Mouse (Mus musculus): Measurements from ENCODE around the gene Rnd2. TPM values are rescaled to one million over a fixed set of nuclear protein-coding genes. Genes with fewer than 3 reads are reported as not detected.

Gene Rnd2
- total and polyA plus RNA-seq, 3 experiments = 1.4 to 4.5 (median 2.8) TPM

DNA sequence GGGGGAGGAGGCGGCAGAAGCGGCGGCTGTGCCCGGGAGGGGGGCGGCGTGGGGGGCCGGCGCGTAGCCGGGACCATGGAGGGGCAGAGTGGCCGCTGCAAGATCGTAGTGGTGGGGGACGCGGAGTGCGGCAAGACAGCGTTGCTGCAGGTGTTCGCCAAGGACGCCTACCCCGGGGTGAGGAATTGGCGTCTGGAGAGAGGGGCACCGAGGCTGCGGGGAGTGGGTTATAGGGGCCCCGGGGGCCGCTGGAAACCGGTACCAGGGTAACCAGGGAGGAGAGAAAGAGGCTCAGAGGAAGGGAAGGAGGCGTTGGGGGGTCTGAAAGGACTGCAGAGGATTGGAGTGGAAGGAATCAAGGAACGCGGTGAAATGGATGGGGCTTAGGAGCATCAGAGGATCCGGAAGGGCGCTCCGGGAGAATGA is 3.5 kb downstream of the Rnd2 start:
- peaks cover 17 to 52% of the 10 kb centered on the region in 2 experiments for H3K4me1 ChIP-seq (ENCODE audit: control insufficient read depth in 1 of 2, insufficient read depth in 2 of 2)
- H3K27ac ChIP-seq (ENCODE audit: insufficient read depth, low read depth) = no peak overlapping the region
- peak overlapping the region; percentile 77 for H3K4me2 ChIP-seq (ENCODE audit: insufficient read depth, low read depth, poor library complexity, severe bottlenecking)
- no peak for TF ChIP-seq KAT2A (IDR thresholded peaks at IDR 0.05; ENCODE audit: insufficient replicate concordance, low read length)
- TF ChIP-seq TBP (conservative IDR thresholded peaks at IDR 0.05; ENCODE audit: low read depth, low read length) = no peak
- no peak for TF ChIP-seq TCF12 (IDR thresholded peaks at IDR 0.05; ENCODE audit: low read depth, low read length)
- no peak for TF ChIP-seq MXI1 (IDR thresholded peaks at IDR 0.05; ENCODE audit: low read depth, low read length)
- no peak for TF ChIP-seq MAFK (IDR thresholded peaks at IDR 0.05; ENCODE audit: insufficient replicate concordance, low read length)
- no peak for TF ChIP-seq MEF2A (IDR thresholded peaks at IDR 0.05; ENCODE audit: borderline replicate concordance, low read depth, low read length)
- no peak for TF ChIP-seq JUND (conservative IDR thresholded peaks at IDR 0.05; ENCODE audit: low read depth, low read length)
- no peak for TF ChIP-seq EP300 (IDR thresholded peaks at IDR 0.05; ENCODE audit: low read length)
- TF ChIP-seq JUN (IDR thresholded peaks at IDR 0.05; ENCODE audit: insufficient read depth, low read depth, low read length) = no peak
- no peak for TF ChIP-seq IRF4 (IDR thresholded peaks at IDR 0.05; ENCODE audit: low read depth, low read length)
- no peak for TF ChIP-seq CTCF (conservative IDR thresholded peaks at IDR 0.05 in 1 of 2, IDR thresholded peaks at IDR 0.05 in 1 of 2; ENCODE audit: low read depth in 2 of 2, low read length in 2 of 2)
- TF ChIP-seq GABPA (IDR thresholded peaks at IDR 0.05; ENCODE audit: insufficient replicate concordance, low read depth, low read length) = no peak
- TF ChIP-seq RCOR1 (conservative IDR thresholded peaks at IDR 0.05; ENCODE audit: low read depth, low read length) = no peak
- no peaks in the 10 kb centered on the region for H3K9me3 ChIP-seq (replicated peaks; ENCODE audit: low read length)
- in situ Hi-C loops (cut with MboI; ENCODE audit: low pct_ligation_motif_present, low pct_unique_long_range_greater_than_20kb, low sequenced_read_pairs) (no loop called here), dilution Hi-C loops (cut with MboI; ENCODE audit: extremely low pct_ligation_motif_present, extremely low pct_unique_long_range_greater_than_20kb, low sequenced_read_pairs) (no loop called here)
- no peak for DNase-seq (ENCODE audit: extremely low read depth)
- peak overlapping the region; percentile 39 for H3K9ac ChIP-seq (ENCODE audit: insufficient read depth, low read depth)
- peak overlapping the region; percentile 32 to 78 (median 59) for H3K4me3 ChIP-seq (replicated peaks in 1 of 3; ENCODE audit: low read depth in 2 of 3, low read length in 2 of 3, poor library complexity in 1 of 3)
- H3K79me2 ChIP-seq (replicated peaks; ENCODE audit: control insufficient read depth, extremely low read depth, insufficient read depth, poor library complexity, severe bottlenecking) = no peaks in the 10 kb centered on the region
- no peaks in the 10 kb centered on the region for H3K36me3 ChIP-seq (replicated peaks in 1 of 2; ENCODE audit: control insufficient read depth in 1 of 2, insufficient read depth in 1 of 2, low read length in 1 of 2)
- H3K27me3 ChIP-seq (replicated peaks) = peaks cover 31% of the 10 kb centered on the region

DNA sequence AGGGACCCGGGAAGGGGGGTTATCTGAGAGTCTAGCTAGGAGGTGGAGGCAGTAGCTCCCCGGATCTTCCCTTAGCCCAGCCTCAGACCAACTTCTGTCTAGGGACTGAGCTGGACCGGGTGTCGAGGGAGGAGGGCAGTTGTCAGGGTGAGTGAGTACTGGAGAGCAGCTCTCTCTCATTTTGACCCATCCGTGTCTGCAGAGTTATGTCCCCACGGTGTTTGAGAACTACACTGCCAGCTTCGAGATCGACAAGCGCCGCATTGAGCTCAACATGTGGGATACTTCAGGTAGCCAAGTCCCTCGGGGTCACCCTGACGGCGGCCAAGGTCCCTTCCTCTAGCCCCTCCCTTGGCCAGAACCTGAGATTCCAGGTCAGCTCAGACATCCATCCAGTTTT is 3.9 kb downstream of the Rnd2 start:
- H3K4me1 ChIP-seq (ENCODE audit: control insufficient read depth in 1 of 2, insufficient read depth in 2 of 2) = peaks cover 16 to 50% of the 10 kb centered on the region in 2 experiments
- TF ChIP-seq BHLHE40 (IDR thresholded peaks at IDR 0.05; ENCODE audit: low read depth, low read length) = no peak
- no peak for TF ChIP-seq NELFE (IDR thresholded peaks at IDR 0.05; ENCODE audit: low read depth, low read length)
- TF ChIP-seq UBTF (IDR thresholded peaks at IDR 0.05; ENCODE audit: low read depth, low read length) = no peak
- TF ChIP-seq JUND (conservative IDR thresholded peaks at IDR 0.05; ENCODE audit: low read depth, low read length) = no peak
- TF ChIP-seq CTCF (conservative IDR thresholded peaks at IDR 0.05 in 1 of 2, IDR thresholded peaks at IDR 0.05 in 1 of 2; ENCODE audit: low read depth in 2 of 2, low read length in 2 of 2) = no peak
- TF ChIP-seq E2F4 (IDR thresholded peaks at IDR 0.05; ENCODE audit: insufficient replicate concordance, low read depth, low read length) = no peak
- no peak for TF ChIP-seq ZNF384 (IDR thresholded peaks at IDR 0.05; ENCODE audit: low read depth, low read length)
- H3K27ac ChIP-seq (ENCODE audit: insufficient read depth, low read depth) = no peak overlapping the region
- no peak for DNase-seq (ENCODE audit: extremely low read depth)
- H3K4me2 ChIP-seq (ENCODE audit: insufficient read depth, low read depth, poor library complexity, severe bottlenecking) = peak overlapping the region; percentile 77
- peaks cover 31% of the 10 kb centered on the region for H3K27me3 ChIP-seq (replicated peaks)
- H3K4me3 ChIP-seq (replicated peaks in 1 of 3; ENCODE audit: low read depth in 2 of 3, low read length in 2 of 3, poor library complexity in 1 of 3) = peak overlapping the region in 2 of 3 experiments; percentile 32 to 78
- no peaks in the 10 kb centered on the region for H3K79me2 ChIP-seq (replicated peaks; ENCODE audit: control insufficient read depth, extremely low read depth, insufficient read depth, poor library complexity, severe bottlenecking)
- peak overlapping the region; percentile 39; the same call in 1 of the 2 replicates for H3K9ac ChIP-seq (ENCODE audit: insufficient read depth, low read depth)
- H3K36me3 ChIP-seq (replicated peaks in 1 of 2; ENCODE audit: control insufficient read depth in 1 of 2, insufficient read depth in 1 of 2, low read length in 1 of 2) = no peaks in the 10 kb centered on the region
- in situ Hi-C loops (cut with MboI; ENCODE audit: low pct_ligation_motif_present, low pct_unique_long_range_greater_than_20kb, low sequenced_read_pairs) (no loop called here), dilution Hi-C loops (cut with MboI; ENCODE audit: extremely low pct_ligation_motif_present, extremely low pct_unique_long_range_greater_than_20kb, low sequenced_read_pairs) (no loop called here)
- no peaks in the 10 kb centered on the region for H3K9me3 ChIP-seq (replicated peaks; ENCODE audit: low read length)
